8 mouse cellular contexts compared by ENCODE assay signal in the genomic region with DNA sequence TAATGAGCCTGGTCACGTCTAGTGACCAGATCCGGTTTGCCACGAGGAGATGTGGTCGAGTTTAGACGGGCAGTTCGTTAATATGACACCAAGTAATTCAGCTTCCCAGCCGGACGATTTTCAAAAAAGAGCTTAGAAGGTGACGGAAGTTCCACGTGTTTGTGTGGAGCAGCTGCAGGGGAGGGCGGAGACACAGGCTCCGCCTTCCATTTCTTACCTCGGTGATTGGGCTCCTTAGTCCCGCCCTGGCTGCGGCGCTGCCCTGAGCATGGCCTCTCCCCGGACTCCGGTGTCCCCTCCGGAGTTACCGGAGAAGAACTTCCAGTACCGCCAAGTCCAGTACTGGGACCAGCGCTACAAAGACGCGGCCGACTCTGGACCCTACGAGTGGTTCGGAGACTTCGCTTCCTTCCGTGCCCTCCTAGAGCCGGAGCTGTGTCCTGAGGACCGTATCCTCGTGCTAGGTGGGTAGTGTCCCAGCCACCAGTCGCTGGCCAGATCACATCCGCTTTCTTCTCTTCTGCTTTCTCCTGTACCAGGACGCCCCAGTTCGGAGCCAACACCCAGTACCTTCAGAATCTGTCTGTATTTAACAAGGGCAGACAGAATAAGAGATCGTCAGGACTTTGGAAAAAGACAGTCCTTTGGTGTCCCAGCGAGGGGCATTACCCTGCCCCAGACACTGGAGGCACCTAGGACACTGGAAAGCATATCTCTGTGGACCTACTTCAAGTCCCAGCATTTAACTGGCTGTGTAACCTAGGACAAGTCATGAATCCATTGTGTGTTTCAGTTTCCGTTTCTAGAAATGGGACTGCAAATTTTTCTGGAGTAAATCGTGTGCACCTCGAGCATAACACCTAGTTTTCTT. TPM values are rescaled to one million over a fixed set of nuclear protein-coding genes. Genes with fewer than 3 reads are reported as not detected.
DNase-seq lines count a peak whose midpoint lies in the region; ATAC-seq lines count a peak whose summit lies in the region.

Gene Eef1akmt4, plus strand, starts transcription at position 237 of the 871 bp plus-strand sequence.
Gene Gm49333, plus strand, starts transcription at position 254 of the 871 bp plus-strand sequence.
Gene Alg3, minus strand, starts transcription at position 379 of the 871 bp plus-strand sequence.

- H3K4me1 ChIP-seq in hindbrain, embryonic 13.5 days (replicated peaks), result peaks cover 31% of the 10 kb centered on the region

- peak; percentile 94 for ATAC-seq in hindbrain, embryonic 13.5 days (ENCODE audit: low FRiP score)

- H3K27ac ChIP-seq in hindbrain, embryonic 13.5 days, result peak within 1 kb of the TSS; percentile 91
- peak within 1 kb of the TSS; percentile 34 for H3K27ac ChIP-seq in macrophage

- H3K27me3 ChIP-seq in hindbrain, embryonic 13.5 days, result no peaks in the 10 kb centered on the region

- H3K9me3 ChIP-seq in hindbrain, embryonic 13.5 days, result no peaks in the 10 kb centered on the region

- H3K4me2 ChIP-seq in hindbrain, embryonic 13.5 days, result peak within 1 kb of the TSS; percentile 90

- H3K79me2 ChIP-seq in macrophage (ENCODE audit: inconsistent target), result peaks cover 20% of the 10 kb centered on the region; the same call in 1 of the 2 replicates

- H3K4me3 ChIP-seq in hindbrain, embryonic 13.5 days, result peak within 1 kb of the TSS; percentile 86
- H3K4me3 ChIP-seq in macrophage (ENCODE audit: inconsistent target), result peak within 1 kb of the TSS; percentile 82

- H3K36me3 ChIP-seq in hindbrain, embryonic 13.5 days, result peaks cover 27% of the 10 kb centered on the region
- peaks cover 5% of the 10 kb centered on the region for H3K36me3 ChIP-seq in macrophage (ENCODE audit: inconsistent target)

- peak; percentile 97 for DNase-seq in R1 (ENCODE audit: low read depth, low spot score)
- peak; percentile 81 to 82 for DNase-seq in cerebellum, postnatal 14 days
- DNase-seq in frontal cortex, postnatal 10 days (ENCODE audit: low spot score in 2 of 2), result peak; percentile 72 to 76
- peak; percentile 71 for DNase-seq in left cerebral cortex, adult 11 months (ENCODE audit: low spot score)
- peak; percentile 69 for DNase-seq in retina, postnatal 7 days (ENCODE audit: low read depth, low spot score)
- peak; percentile 70 for DNase-seq in urinary bladder, adult 2 months (ENCODE audit: low spot score)

- H3K9ac ChIP-seq in hindbrain, embryonic 13.5 days, result peak within 1 kb of the TSS; percentile 87

- WGBS in hindbrain, embryonic 13.5 days, result 3% methylated on average over 41 of the region's 41 CpGs
- 1% methylated on average over 41 of the region's 41 CpGs for WGBS in macrophage (ENCODE audit: missing documents)

RNA-seq across cellular contexts. Expression of gene Eef1akmt4, which starts in this region (rescaled TPM):
- 13.4 and 15.1 TPM in 2 replicates for polyA plus RNA-seq in hindbrain, embryonic 13.5 days (2015; fragmentation: Nextera tagmentation; extraction: Ambion mirVana)
- total RNA-seq in macrophage (2018; cell fraction: chromatin; rRNA removed), result 10 to 100 TPM in 12 of 26 experiments, 1 to 10 TPM in 14; 1.0 to 20.0 (median 9.2) TPM
- total RNA-seq in macrophage (2018; cell fraction: cytosol; rRNA removed), result 10 to 100 TPM in 17 of 26 experiments, 1 to 10 TPM in 9; 7.1 to 21.3 (median 11.9) TPM
- total RNA-seq in macrophage (2018; cell fraction: nucleus; rRNA removed), result 10 to 100 TPM in 8 of 26 experiments, 1 to 10 TPM in 18; 1.2 to 14.5 (median 7.1) TPM
- 3.9 to 18.7 TPM (median 11.9 TPM) in 3 replicates for polyA plus RNA-seq in macrophage (2018)
- 7.5 and 10.4 TPM in 2 replicates for polyA plus RNA-seq in urinary bladder, adult 2 months (2012; rRNA removed)

RNA-seq across cellular contexts. Expression of gene Gm49333, which starts in this region (rescaled TPM):
- not detected in 2 replicates for polyA plus RNA-seq in hindbrain, embryonic 13.5 days (2015; fragmentation: Nextera tagmentation; extraction: Ambion mirVana)
- total RNA-seq in macrophage (2018; cell fraction: chromatin; rRNA removed), result not detected
- under 1 TPM in 3 of 26 experiments, not detected in 23; 0.04 to 0.06 (median 0.06) TPM for total RNA-seq in macrophage (2018; cell fraction: cytosol; rRNA removed)
- total RNA-seq in macrophage (2018; cell fraction: nucleus; rRNA removed), result under 1 TPM in 1 of 26 experiments, not detected in 25; 0.30 TPM
- not detected in 3 replicates for polyA plus RNA-seq in macrophage (2018)
- not detected in 2 replicates for polyA plus RNA-seq in urinary bladder, adult 2 months (2012; rRNA removed)

RNA-seq across cellular contexts. Expression of gene Alg3, which starts in this region (rescaled TPM):
- 41.3 and 43.3 TPM in 2 replicates for polyA plus RNA-seq in hindbrain, embryonic 13.5 days (2015; fragmentation: Nextera tagmentation; extraction: Ambion mirVana)
- 1 to 10 TPM in 25 of 26 experiments, not detected in 1; 1.1 to 6.0 (median 3.8) TPM for total RNA-seq in macrophage (2018; cell fraction: chromatin; rRNA removed)
- 10 to 100 TPM in 22 of 26 experiments, 1 to 10 TPM in 4; 8.2 to 18.5 (median 13.1) TPM for total RNA-seq in macrophage (2018; cell fraction: cytosol; rRNA removed)
- 10 to 100 TPM in 11 of 26 experiments, 1 to 10 TPM in 15; 2.9 to 19.3 (median 9.2) TPM for total RNA-seq in macrophage (2018; cell fraction: nucleus; rRNA removed)
- polyA plus RNA-seq in macrophage (2018), result 10.2 to 25.1 TPM (median 22.1 TPM) in 3 replicates
- 12.4 and 16.1 TPM in 2 replicates for polyA plus RNA-seq in urinary bladder, adult 2 months (2012; rRNA removed)

Comparison
In these comparisons a context has a peak if more than half of its experiments do, and no peak if none do; other contexts are left out.
1. Peak in every context shown above with its lines: DNase-seq, ATAC-seq, H3K4me3 ChIP-seq and H3K27ac ChIP-seq.